Mouse (Mus musculus) neural tube, embryonic 13.5 days (tissue): Measurements from ENCODE around the gene Tcerg1l. TPM values are rescaled to one million over a fixed set of nuclear protein-coding genes. Genes with fewer than 3 reads are reported as not detected.

Source experiments
- ATAC-seq: fragments of 200-750 bp; cut with Nextera tagmentation; 2 replicates; pipeline ENCODE4 v1.8.0; 2017; ENCODE audit warnings: low read depth, mild to moderate bottlenecking, moderate TSS enrichment, moderate library complexity
- H3K27ac ChIP-seq: fragments of 300-500 bp; sonication (generic); replicated peaks from 2 replicates; pipeline ENCODE4 v1.5.1; 2015; ENCODE audit warnings: moderate library complexity, mild to moderate bottlenecking, inconsistent platforms
- H3K27me3 ChIP-seq: fragments of 300-500 bp; sonication (generic); 2 replicates; pipeline ENCODE4 v1.6.1; 2015; ENCODE audit warnings: mild to moderate bottlenecking, inconsistent platforms
- H3K36me3 ChIP-seq: fragments of 300-500 bp; sonication (generic); 2 replicates; pipeline ENCODE4 v1.6.1; 2015; ENCODE audit warnings: mild to moderate bottlenecking, inconsistent platforms
- H3K4me1 ChIP-seq: fragments of 300-500 bp; sonication (generic); replicated peaks from 2 replicates; pipeline ENCODE4 v1.6.1; 2015; ENCODE audit warnings: inconsistent platforms
- H3K4me2 ChIP-seq: fragments of 300-500 bp; sonication (generic); 2 replicates; pipeline ENCODE4 v1.6.1; 2015; ENCODE audit warnings: inconsistent platforms, mild to moderate bottlenecking, moderate library complexity
- H3K4me3 ChIP-seq: fragments of 300-500 bp; sonication (generic); 2 replicates; pipeline ENCODE4 v1.5.1; 2015; ENCODE audit warnings: mild to moderate bottlenecking, inconsistent platforms
- H3K9ac ChIP-seq: fragments of 300-500 bp; sonication (generic); 2 replicates; pipeline ENCODE4 v1.6.1; 2015; ENCODE audit warnings: moderate library complexity, mild to moderate bottlenecking, inconsistent platforms
- H3K9me3 ChIP-seq: fragments of 300-500 bp; sonication (generic); 2 replicates; pipeline ENCODE4 v1.6.1; 2016; ENCODE audit warnings: inconsistent platforms
- WGBS: fragments of 180-500 bp; shearing (Covaris S2); methylation state at CpG from one replicate; pipeline ENCODE4 v1.1.7; 2015; 5-methylcytosine and 5-hydroxymethylcytosine counted together
- polyA plus RNA-seq: library from polyadenylated mRNA; unstranded; fragments of >200 nt; fragmentation: Nextera tagmentation; extraction: Ambion mirVana; gene quantifications from 2 replicates; pipeline ENCODE4 v1.2.1, GENCODE M21; 2015

Tcerg1l gene
- polyA plus RNA-seq, 1 experiment from 2014 or later: 29.4 TPM

GRCm38 (mm10) chr7:138345451-138345850, 52.1 kb downstream of the Tcerg1l start:
- Histone ChIP-seq H3K9ac (no peak overlapping the region), H3K4me3 (no peak overlapping the region), H3K36me3 (no peaks in the 10 kb centered on the region), H3K27ac (no peak overlapping the region), H3K4me1 (no peaks in the 10 kb centered on the region), H3K4me2 (no peak overlapping the region), H3K9me3 (no peaks in the 10 kb centered on the region), H3K27me3 (no peaks in the 10 kb centered on the region; the same call in 1 of the 2 replicates)
- 59% methylated on average over 6 of the region's 6 CpGs for WGBS
- ATAC-seq: 0 out of 2 replicates have a peak, but pooled peaks have one; percentile 27

GRCm38 (mm10) chr7:138338451-138338850, 59.1 kb downstream of the Tcerg1l start:
- Histone ChIP-seq H3K4me1 (no peaks in the 10 kb centered on the region), H3K36me3 (no peaks in the 10 kb centered on the region), H3K27ac (no peak overlapping the region), H3K27me3 (no peaks in the 10 kb centered on the region), H3K9ac (no peak overlapping the region), H3K4me2 (no peak overlapping the region), H3K9me3 (no peaks in the 10 kb centered on the region), H3K4me3 (no peak overlapping the region)
- no peak for ATAC-seq
- 80% methylated on average over 4 of the region's 4 CpGs for WGBS

GRCm38 (mm10) chr7:138337946-138338345, 59.6 kb downstream of the Tcerg1l start:
- WGBS: 43% methylated on average over 5 of the region's 5 CpGs
- Histone ChIP-seq H3K4me2 (no peak overlapping the region), H3K27ac (no peak overlapping the region), H3K4me1 (no peaks in the 10 kb centered on the region), H3K27me3 (no peaks in the 10 kb centered on the region), H3K36me3 (no peaks in the 10 kb centered on the region), H3K9ac (no peak overlapping the region), H3K9me3 (no peaks in the 10 kb centered on the region), H3K4me3 (no peak overlapping the region)
- no peak for ATAC-seq

- no peak for ATAC-seq
- no peak overlapping the region for H3K9ac ChIP-seq
- H3K27ac ChIP-seq: no peak overlapping the region
- H3K4me3 ChIP-seq: no peak overlapping the region
- peaks cover 7% of the 10 kb centered on the region; the same call in 1 of the 2 replicates for H3K4me1 ChIP-seq
- WGBS: 87% methylated on average over 4 of the region's 4 CpGs
- no peaks in the 10 kb centered on the region for H3K9me3 ChIP-seq
- no peak overlapping the region for H3K4me2 ChIP-seq
- no peaks in the 10 kb centered on the region for H3K36me3 ChIP-seq
- H3K27me3 ChIP-seq: no peaks in the 10 kb centered on the region
Measured at GRCm38 (mm10) chr7:138332504-138333168, 64.9 kb downstream of the Tcerg1l start.

DNA sequence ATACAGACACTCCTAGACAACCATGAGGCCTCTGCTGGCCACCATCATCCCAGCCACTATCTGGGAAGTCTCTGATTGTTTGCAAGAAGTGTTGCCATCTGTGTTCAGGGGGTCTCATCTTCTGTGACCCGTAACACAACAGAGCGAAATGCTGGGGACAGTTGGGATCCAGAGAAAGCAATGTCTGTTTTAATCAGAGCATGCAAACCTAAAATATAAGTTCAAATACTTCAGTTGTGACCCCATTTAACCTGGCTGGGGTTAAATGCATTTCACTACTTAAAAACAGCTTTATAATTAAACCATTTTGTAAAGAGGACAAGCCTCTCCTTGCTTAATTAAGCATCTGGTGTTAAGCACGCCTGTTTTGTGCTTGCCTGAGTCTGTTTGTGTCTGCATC, 66.3 kb downstream of the Tcerg1l start:
- Histone ChIP-seq H3K9ac (no peak overlapping the region), H3K27ac (no peak overlapping the region), H3K36me3 (no peaks in the 10 kb centered on the region), H3K4me3 (no peak overlapping the region), H3K4me1 (peaks cover 19% of the 10 kb centered on the region), H3K27me3 (no peaks in the 10 kb centered on the region), H3K4me2 (no peak overlapping the region), H3K9me3 (no peaks in the 10 kb centered on the region)
- no peak for ATAC-seq
- 74% methylated on average over 3 of the region's 3 CpGs for WGBS

DNA sequence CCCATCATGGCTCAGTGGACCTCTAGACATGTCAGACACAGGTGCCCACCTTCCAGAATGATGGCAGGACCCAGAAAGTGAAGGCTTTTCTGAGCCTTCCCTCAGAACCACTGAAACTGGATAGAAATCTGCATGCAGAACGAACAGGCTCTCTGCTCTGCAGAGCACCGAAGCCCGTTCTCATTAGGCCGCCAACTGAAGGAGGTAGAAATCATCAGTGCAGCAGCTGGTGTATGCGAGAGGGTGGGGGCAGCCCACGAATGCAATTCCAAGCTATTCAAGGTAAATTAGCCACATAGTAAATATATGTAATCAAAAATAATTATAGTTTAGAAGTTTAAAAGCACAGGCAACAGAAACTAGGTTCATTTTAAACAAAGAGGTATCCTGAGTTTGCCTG, 68.9 kb downstream of the Tcerg1l start:
- no peak for ATAC-seq
- H3K9me3 ChIP-seq: no peaks in the 10 kb centered on the region
- no peak overlapping the region for H3K4me2 ChIP-seq
- no peaks in the 10 kb centered on the region for H3K36me3 ChIP-seq
- H3K9ac ChIP-seq: no peak overlapping the region
- H3K4me3 ChIP-seq: no peak overlapping the region
- peaks cover 31% of the 10 kb centered on the region for H3K4me1 ChIP-seq
- WGBS: 52% methylated on average over 6 of the region's 6 CpGs
- H3K27me3 ChIP-seq: no peaks in the 10 kb centered on the region; the same call in 1 of the 2 replicates
- H3K27ac ChIP-seq: 0 out of 2 replicates have a peak overlapping the region, but pooled peaks have one; percentile 23

DNA sequence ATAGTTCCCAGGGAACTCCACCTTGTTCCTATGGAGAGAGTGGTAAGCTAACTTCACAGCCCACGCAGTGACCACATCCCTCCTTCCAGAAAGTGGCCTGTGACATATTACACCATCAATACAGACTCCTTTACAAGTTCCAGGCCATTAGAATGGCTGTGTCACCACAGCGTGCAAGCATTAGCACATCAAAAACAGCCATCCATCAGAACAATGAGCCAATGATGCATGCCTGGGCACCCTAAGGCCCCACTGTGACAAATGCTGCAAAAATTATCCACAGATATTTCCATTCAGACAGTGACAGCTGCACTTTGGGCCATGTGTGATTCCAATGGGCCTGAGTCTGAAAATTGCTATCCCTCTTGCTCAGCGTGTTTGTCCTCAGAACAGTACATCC, 70.8 kb downstream of the Tcerg1l start:
- ATAC-seq: no peak

DNA sequence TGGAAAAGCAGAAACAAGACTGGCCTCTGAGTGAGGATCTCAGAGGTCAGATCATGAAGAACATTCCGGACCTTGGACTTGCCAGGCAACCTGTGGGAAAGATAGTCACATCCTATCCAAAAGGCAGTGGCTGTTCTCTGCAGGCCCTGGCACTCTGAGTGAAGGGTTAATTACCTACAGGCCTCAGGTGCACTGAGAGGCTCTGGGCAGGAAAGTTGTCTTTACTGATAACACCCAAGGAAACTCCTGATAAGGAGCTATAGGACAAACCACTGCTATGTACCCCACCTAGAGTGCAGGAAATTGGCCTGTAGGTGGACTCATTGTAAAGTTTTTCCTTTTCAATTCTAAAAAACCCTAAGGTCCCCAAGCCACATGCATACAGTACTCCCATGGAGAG, 83.8 kb downstream of the Tcerg1l start:
- no peaks in the 10 kb centered on the region for H3K9me3 ChIP-seq
- WGBS: 89% methylated on average over 1 of the region's 1 CpGs
- H3K4me2 ChIP-seq: no peak overlapping the region
- H3K4me3 ChIP-seq: no peak overlapping the region
- no peak overlapping the region for H3K9ac ChIP-seq
- H3K27ac ChIP-seq: no peak overlapping the region
- ATAC-seq: no peak
- H3K36me3 ChIP-seq: no peaks in the 10 kb centered on the region
- H3K27me3 ChIP-seq: no peaks in the 10 kb centered on the region
- H3K4me1 ChIP-seq: no peaks in the 10 kb centered on the region

More for the DNA sequence above, 70.8 kb downstream of the Tcerg1l start:
- H3K4me1 ChIP-seq: peaks cover 31% of the 10 kb centered on the region
- H3K9ac ChIP-seq: no peak overlapping the region
- no peak overlapping the region for H3K4me2 ChIP-seq
- no peaks in the 10 kb centered on the region; the same call in 1 of the 2 replicates for H3K27me3 ChIP-seq
- no peak overlapping the region for H3K27ac ChIP-seq
- no peak overlapping the region for H3K4me3 ChIP-seq
- no peaks in the 10 kb centered on the region for H3K9me3 ChIP-seq
- WGBS: 17% methylated on average over 3 of the region's 3 CpGs
- no peaks in the 10 kb centered on the region for H3K36me3 ChIP-seq

DNA sequence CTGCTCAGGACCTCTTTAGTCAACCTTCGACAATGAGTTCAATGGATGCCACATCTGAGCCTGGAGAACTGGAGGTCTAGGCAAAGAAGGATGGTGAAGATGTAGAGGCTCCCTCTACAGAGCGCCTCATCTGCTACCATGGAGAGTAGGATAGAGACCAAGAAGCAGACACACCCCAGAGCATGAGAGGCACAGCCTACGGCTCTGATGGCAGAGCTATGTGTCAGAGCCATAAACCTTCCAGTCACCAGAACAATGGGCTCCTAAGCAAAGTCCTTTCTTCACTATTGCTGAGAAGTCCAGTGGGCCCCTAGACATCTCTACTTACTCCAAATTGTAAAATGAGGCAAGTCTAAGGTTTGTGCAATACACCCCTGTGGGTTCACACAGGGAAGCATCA, 91.4 kb downstream of the Tcerg1l start:
- ATAC-seq: no peak
- Histone ChIP-seq H3K27me3 (no peaks in the 10 kb centered on the region), H3K4me2 (no peak overlapping the region), H3K4me1 (peaks cover 9% of the 10 kb centered on the region; the same call in 1 of the 2 replicates), H3K4me3 (no peak overlapping the region), H3K36me3 (no peaks in the 10 kb centered on the region), H3K9me3 (no peaks in the 10 kb centered on the region), H3K9ac (no peak overlapping the region), H3K27ac (no peak overlapping the region)
- WGBS: 63% methylated on average over 3 of the region's 3 CpGs

DNA sequence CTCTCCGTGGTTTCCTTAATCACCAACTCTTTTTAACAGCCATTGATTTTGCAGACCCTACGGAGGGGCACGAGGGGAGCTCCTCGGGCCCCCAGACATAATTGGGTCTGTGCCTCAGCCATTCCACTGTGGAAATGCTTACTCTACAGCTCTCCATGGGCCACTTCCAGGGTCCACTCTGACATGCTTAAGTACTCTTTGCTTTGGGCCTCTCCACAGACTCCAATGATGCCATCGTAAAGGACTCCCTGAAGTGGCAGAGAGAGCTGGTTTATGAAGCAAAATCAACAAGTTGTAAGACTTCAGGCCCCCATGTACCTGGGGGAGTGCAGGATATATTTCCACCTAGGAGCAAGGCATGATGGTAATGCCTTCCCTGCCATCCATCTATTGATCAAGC, 112.7 kb downstream of the Tcerg1l start:
- no peak overlapping the region for H3K9ac ChIP-seq
- no peak overlapping the region for H3K4me2 ChIP-seq
- H3K27ac ChIP-seq: no peak overlapping the region
- no peaks in the 10 kb centered on the region for H3K36me3 ChIP-seq
- H3K4me3 ChIP-seq: no peak overlapping the region
- peaks cover 23% of the 10 kb centered on the region for H3K4me1 ChIP-seq
- ATAC-seq: no peak
- no peaks in the 10 kb centered on the region for H3K9me3 ChIP-seq
- no peaks in the 10 kb centered on the region for H3K27me3 ChIP-seq
- 78% methylated on average over 5 of the region's 5 CpGs for WGBS

DNA sequence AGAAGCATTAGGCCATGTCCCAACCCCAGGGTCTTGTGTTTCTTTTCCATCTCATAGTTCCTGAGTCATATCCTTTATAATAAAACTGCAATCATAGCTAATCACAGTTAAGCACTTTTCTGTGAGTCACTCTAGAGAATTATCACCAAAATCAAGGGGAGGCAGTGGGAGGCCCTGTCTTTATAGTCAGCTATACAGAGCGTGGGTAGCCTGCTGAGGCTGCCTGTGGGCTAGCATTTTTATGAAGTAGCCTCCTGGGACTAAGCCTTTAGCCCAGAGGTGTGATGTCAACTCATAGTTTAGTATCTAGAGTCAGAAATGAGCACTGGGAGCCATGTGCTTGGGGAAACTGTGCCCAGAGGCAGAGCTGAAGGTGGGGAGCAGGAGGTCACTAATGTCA, 122.3 kb downstream of the Tcerg1l start:
- H3K4me2 ChIP-seq: no peak overlapping the region
- H3K36me3 ChIP-seq: no peaks in the 10 kb centered on the region
- H3K9ac ChIP-seq: no peak overlapping the region
- peaks cover 33% of the 10 kb centered on the region for H3K4me1 ChIP-seq
- H3K4me3 ChIP-seq: no peak overlapping the region
- H3K27me3 ChIP-seq: no peaks in the 10 kb centered on the region
- no peak for ATAC-seq
- 37% methylated on average over 1 of the region's 1 CpGs for WGBS
- no peaks in the 10 kb centered on the region for H3K9me3 ChIP-seq
- no peak overlapping the region for H3K27ac ChIP-seq

GRCm38 (mm10) chr7:138271328-138271727, 126.2 kb downstream of the Tcerg1l start:
- H3K27ac ChIP-seq: no peak overlapping the region
- H3K4me1 ChIP-seq: peaks cover 43% of the 10 kb centered on the region
- H3K9me3 ChIP-seq: no peaks in the 10 kb centered on the region
- no peak overlapping the region for H3K4me3 ChIP-seq
- ATAC-seq: no peak
- 49% methylated on average over 7 of the region's 7 CpGs for WGBS
- no peaks in the 10 kb centered on the region for H3K36me3 ChIP-seq
- no peaks in the 10 kb centered on the region for H3K27me3 ChIP-seq
- H3K9ac ChIP-seq: no peak overlapping the region
- H3K4me2 ChIP-seq: no peak overlapping the region

DNA sequence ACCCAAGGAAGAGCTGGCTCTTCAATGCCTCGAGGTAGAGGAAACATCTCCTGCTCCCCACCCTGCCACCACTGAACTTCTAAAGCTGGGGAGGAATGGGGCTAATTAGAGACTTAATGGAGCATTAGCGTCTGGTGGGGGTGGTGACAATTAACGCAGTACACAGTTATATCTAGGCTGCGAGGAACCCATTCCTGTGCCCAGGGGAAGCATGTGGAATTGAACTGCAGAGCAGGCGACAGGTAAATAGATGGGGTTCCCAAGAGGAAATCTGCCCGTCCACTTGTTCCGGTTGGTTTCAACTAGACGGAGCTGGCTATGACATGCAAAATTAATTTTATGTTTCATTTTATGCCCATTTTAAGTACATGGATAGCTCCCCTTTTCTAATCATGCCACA, 128.1 kb downstream of the Tcerg1l start:
- H3K4me3 ChIP-seq: no peak overlapping the region
- H3K9ac ChIP-seq: no peak overlapping the region
- H3K36me3 ChIP-seq: no peaks in the 10 kb centered on the region
- no peak overlapping the region for H3K27ac ChIP-seq
- no peak overlapping the region for H3K4me2 ChIP-seq
- WGBS: 50% methylated on average over 8 of the region's 8 CpGs
- peaks cover 32% of the 10 kb centered on the region for H3K4me1 ChIP-seq
- no peaks in the 10 kb centered on the region for H3K27me3 ChIP-seq
- ATAC-seq: peak; percentile 78
- no peaks in the 10 kb centered on the region for H3K9me3 ChIP-seq
